Mouse (Mus musculus): ENCODE data around the gene Kcnj14.
A peak's percentile ranks its signal among the peaks of the same experiment; 100 is the strongest.

Kcnj14 gene

GRCm38 (mm10) chr7:45797661-45798510 lies 26.7 kb downstream of the Kcnj14 start:
- no peak for DNase-seq (ENCODE audit: extremely low spot score)

DNA sequence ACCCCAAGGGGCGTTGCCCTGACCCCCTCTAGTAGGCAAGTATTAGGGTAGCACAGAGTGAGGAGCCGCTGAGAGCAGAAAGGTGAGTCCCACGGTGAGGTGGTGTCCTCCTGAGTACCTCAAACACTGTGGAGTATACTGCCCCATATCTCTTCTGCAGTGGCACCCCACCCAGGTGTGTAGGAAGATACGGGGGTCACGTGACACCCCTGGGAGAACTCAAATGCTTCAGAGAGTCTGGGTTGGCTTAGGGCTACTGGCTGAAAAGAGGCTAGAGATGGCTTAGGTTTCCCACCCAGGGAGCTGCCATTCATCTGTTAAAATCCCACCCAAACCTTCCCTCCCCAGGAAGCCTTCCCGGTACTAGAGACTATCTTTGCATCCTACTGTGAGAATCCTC lies 27.6 kb downstream of the Kcnj14 start:
- DNase-seq (ENCODE audit: extremely low spot score), result no peak

DNA sequence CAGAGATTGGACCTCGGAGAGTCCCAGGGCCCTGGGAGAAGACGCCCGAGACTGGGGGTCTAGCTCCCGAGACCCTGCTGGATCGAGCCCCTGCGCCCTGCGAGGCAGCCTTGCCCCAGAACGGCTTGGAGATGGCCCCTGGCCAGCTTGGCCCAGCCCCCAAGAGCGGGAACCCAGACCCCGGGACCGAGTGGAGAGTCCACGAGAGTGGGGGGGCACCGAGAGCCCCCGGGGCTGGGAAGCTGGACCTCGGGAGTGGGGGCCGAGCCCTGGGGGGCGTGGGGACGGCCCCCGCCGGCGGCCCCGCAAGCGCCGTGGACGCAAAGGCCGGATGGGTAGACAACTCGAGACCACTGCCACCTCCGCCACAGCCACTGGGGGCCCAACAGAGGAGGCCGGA lies 29.6 kb downstream of the Kcnj14 start:
- DNase-seq (ENCODE audit: extremely low spot score), result no peak

GRCm38 (mm10) chr7:45793969-45794585 lies 30.5 kb downstream of the Kcnj14 start:
- DNase-seq (ENCODE audit: extremely low spot score), result no peak

DNA sequence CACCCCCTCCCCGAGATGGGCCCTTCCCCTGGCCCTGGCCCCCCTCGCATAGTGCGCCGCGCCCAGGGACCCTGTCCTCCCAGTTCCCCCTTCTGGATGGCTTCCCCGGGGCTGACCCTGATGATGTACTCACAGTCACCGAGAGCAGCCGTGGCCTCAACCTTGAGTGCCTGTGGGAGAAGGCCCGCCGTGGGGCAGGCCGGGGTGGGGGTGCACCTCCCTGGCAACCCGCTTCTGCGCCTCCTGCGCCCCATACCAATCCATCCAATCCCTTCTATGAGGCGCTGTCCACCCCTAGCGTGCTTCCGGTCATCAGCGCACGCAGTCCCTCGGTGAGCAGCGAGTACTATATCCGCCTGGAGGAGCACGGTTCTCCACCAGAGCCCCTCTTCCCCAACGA lies 31.3 kb downstream of the Kcnj14 start:
- DNase-seq (ENCODE audit: extremely low spot score), result no peak

- DNase-seq (ENCODE audit: extremely low spot score), result no peak
Observed at GRCm38 (mm10) chr7:45791756-45792490, 32.7 kb downstream of the Kcnj14 start.

DNA sequence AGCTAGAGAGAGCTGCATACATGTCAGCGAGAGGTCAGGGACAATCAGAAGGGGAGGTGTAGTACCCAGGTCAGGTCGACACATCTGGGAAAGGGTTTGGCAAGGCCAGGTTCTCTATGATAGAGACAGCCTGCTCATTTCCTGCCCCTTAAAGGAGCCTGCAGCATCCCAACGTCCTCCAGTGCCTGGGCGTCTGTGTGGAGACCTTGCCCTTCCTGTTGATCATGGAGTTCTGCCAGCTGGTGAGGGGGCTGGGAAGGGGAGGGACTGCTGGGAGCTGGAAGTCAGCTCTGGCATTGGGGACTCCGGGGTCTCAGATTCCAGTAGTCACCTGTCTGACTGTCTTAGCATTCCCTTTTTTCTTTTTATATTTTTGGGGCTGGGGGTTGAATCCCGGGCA lies 33.9 kb downstream of the Kcnj14 start:
- no peak for DNase-seq (ENCODE audit: extremely low spot score)

- no peak for DNase-seq (ENCODE audit: extremely low spot score)
Observed at GRCm38 (mm10) chr7:45787642-45788041, 36.9 kb downstream of the Kcnj14 start.

DNA sequence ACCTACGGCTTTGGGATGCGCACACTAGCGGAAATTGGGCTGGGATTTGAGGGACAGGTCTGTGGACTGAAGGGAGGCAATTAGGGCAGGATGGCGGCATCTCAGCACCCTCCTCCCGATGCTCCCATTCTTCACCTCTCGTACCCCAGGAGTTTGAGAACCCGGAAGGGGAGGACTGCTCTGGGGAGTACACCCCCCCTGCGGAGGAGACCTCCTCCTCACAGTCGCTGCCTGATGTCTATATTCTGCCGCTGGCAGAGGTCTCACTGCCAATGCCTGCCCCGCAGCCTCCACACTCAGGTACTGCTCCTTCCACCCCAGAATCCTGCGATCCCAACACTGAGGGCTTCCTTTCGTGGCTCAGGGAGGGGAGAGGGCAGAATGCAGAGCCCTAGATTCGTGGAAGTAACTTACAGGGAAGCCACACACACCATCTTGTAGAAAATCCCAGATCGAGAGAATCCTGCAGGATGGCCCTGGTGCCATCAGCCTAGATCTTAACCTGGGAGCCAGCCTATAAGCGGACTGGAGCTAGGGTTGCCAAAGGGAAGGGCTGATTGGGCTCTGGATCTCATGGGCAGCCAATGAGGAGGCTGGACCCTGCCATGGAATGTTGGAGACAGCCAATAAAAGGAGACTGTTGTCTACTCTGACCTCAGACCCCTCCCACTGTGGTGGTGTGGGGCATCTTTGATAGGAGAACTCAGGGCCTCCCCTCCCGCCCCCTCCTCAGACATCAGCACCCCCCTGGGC lies 37.7 kb downstream of the Kcnj14 start:
- peak; percentile 73 for DNase-seq (ENCODE audit: extremely low spot score)

DNA sequence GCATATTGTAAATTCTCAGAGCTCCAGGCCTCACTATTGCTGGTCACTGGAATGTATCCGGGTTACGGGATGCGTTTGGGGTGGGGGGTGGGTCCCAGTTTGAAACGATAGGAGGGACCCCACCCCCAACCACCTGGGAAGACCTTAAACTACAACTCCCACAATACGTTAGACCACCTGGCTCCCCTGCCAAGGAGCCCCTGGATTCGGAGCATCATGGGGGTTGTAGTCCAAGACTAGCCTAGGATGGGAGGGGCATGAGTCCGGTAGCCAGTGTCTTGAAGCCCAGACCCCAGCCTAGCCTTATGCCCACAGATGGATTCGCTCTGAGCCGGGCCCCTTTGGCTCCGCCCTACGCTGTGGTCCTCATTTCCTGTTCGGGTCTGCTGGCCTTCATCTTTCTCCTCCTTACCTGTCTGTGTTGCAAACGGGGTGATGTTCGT lies 38.4 kb downstream of the Kcnj14 start:
- peak; percentile 84 for DNase-seq (ENCODE audit: extremely low spot score)

GRCm38 (mm10) chr7:45785388-45786135 lies 39.0 kb downstream of the Kcnj14 start:
- no peak for DNase-seq (ENCODE audit: extremely low spot score)

DNA sequence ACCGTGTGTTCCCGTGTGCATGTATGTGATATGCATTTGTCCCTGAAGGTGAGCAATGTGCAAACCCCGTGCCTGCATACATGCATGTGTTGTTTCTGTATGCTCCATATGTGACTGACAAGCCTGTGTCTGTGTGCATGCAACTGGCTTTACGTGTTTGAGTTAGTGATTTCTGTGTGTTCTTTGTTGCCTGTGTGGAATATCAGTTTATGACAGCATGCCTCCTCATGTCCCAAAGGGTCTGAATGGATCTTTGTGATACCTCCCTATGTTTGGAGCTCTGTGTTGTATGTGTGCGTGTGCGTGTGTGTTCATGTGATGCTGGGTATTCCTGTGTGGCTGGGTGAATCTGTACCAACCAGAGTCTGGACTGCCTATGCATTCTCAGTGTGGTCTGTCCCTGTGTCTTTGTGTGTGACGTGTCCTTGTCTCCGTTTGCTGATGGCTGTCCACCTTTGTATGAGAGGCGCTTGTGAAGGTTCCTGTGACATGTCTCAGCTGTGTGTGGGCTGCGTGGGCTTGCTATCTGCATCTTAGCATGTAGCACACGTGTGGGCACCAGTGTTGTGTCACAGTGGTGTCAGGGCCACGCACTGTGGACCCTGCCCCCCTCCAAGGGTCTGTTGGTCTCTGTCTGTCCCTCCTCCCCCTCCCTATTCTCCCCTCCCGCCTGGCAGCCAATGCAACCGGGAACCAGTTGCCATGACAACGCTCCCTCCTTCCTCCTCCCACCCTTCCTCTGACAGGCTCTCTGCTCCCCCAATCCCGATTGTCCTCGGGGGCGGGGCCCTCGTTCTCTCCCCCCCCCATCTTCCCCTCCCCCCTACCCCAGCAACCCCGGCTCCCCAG lies 39.8 kb downstream of the Kcnj14 start, which contains the start of gene Sult2b1:
TSS of gene Sult2b1 (minus strand) at position 146 of the 849 bp plus-strand sequence.
- DNase-seq (ENCODE audit: extremely low spot score), result peak; percentile 91

GRCm38 (mm10) chr7:45783511-45784091 lies 41.0 kb downstream of the Kcnj14 start, which contains the start of gene Lmtk3:
TSS of gene Lmtk3 (plus strand) at chr7:45783738.
- DNase-seq (ENCODE audit: extremely low spot score), result peak; percentile 82

DNA sequence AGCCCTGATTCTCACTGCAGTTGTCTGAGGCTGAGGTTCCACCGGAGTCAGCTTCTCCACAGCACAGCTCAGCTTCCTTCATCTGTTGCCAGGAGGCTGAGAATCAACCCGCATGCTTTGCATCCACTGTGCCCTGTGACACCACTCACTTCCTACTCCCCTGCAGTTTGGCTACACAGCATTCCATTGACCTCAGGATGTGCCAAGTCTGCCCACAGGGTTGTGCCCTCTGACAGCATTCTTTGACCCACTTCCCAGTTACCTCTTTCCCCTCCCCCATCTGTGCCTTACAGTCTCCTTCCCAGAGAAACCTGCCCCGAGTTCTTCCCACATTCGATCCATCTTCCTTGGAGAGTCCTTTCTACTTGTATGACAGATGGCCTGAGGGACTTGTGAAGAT lies 42.3 kb downstream of the Kcnj14 start:
- no peak for DNase-seq (ENCODE audit: extremely low spot score)

DNA sequence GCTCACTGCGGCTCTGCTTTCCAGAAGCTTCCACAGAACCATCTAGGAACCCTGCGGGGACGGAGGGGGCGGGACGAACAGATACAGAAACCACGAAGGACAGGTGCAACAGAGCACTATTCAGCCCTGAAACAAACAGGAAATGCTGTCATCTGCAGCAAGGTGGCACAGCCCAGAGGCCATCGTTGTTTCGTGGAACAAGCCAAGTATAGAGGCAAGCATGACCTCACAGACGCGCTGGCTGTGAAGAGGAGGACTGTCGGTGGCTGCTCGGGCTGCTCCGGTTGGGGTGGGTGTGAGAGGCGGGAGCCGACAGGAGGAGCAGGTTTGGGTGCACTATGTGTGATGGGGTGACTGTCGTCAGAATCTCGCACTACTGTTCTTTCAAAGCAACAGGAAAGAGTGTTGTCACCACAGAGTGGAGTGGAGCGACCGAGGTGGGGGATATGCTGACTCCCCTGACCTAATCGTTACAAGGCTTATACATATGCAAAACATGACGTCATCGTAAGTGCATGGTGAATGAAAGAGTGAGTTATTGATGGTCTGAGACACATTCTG lies 45.4 kb downstream of the Kcnj14 start:
- no peak for DNase-seq (ENCODE audit: extremely low spot score)

- DNase-seq (ENCODE audit: extremely low spot score), result no peak
Observed at GRCm38 (mm10) chr7:45775237-45775636, 49.3 kb downstream of the Kcnj14 start.

GRCm38 (mm10) chr7:45771101-45771500 lies 53.5 kb downstream of the Kcnj14 start:
- no peak for DNase-seq (ENCODE audit: extremely low spot score)

DNA sequence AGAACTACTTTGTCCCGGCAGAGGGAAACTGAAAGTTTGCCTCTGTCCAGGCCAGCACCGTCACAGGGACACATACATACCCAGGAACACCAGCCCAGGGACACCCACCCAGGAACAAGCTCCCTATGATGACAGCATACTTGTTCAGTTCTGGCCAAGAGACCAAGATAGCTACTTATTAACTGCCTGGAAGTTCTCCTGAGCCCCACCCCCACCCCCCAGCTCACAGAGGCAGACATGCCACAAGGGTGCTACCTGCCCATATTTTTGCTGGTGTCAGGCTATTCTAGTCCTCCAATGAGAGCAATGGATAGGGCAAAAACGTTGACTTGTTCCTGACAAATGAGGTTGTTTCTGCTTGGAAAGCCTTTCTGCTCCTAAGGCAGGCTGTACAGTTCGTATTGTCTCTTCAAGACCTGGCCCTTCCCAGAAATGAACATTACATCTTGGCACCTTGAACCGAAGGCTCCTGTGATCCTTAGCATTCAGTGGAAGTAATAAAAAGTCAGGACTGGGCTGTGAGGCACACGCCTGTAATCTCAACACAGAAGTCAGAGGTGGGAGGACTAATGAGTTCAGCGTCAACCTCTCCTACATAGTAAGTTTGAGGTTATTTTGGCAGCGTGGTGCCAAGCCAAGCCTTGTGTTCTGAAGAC lies 54.0 kb downstream of the Kcnj14 start:
- DNase-seq (ENCODE audit: extremely low spot score), result no peak

DNA sequence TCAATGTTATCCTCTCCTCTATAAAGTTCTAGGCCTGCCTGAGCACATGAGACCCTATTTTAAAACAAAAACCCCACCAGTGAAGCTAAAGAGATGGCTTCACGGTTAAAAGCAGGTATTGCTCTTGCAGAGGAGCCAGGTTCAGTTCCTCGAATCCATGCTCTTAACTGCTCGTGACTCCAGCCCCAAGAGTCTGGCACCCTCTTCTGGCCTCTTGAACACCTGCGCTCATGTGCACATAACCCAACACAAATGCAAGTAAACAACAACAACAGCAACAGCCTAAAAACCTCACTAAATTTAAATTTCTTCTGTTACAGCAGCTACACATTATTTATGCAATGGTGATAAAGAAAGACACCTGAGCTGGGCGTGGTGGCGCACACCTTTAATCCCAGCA lies 57.1 kb downstream of the Kcnj14 start:
- no peak for DNase-seq (ENCODE audit: extremely low spot score)
